Mouse (Mus musculus) adrenal gland, adult 8-10 months (tissue): ENCODE results near the gene Cys1. TPM values are rescaled to one million over a fixed set of nuclear protein-coding genes. Genes with fewer than 3 reads are reported as not detected.
A peak's percentile ranks its signal among the peaks of the same experiment; 100 is the strongest.
"Not testable (repeated sequence)": the region's sequence is repeated elsewhere in the genome, so short reads cannot be mapped to it uniquely, and the experiment has no call there.

ENCODE experiments used
- DNase-seq: peaks from one replicate; pipeline ENCODE4 v3.0.0; 2022
- total RNA-seq, 4 experiments: library from RNA; stranded (reverse); gene quantifications; 2 replicates each; pipeline ENCODE4 v1.2.4; 2022

Gene Cys1
- total RNA-seq, 4 experiments from 2014 or later, result 4.2 to 6.5 (median 6.4) TPM

- DNase-seq, result no peak
These were observed 35.7 kb downstream of the Cys1 start for GRCm38 (mm10) chr12:24645901-24646300.

DNA sequence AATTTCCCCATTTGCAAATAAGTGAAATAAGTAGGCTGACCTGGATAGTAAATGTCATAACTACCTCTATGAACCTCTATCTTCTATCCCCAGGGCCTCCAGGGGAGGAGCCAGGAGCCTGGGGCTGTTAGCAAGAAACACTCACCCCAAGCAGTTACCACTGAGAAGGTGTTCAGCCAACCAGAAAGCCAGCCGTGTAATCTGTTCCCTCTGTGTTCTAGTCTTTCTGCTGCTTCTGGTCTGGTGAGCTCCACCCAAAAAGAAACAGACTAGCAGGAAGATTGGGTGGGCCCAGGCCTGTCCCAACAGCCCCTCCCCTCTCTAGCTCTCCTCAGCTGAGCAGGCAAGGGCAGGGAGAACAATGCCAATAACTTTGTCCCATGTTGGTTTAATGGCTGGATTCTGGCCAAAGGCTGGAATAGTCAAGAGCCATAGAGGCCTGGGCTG is 37.5 kb downstream of the Cys1 start:
- no peak for DNase-seq

DNA sequence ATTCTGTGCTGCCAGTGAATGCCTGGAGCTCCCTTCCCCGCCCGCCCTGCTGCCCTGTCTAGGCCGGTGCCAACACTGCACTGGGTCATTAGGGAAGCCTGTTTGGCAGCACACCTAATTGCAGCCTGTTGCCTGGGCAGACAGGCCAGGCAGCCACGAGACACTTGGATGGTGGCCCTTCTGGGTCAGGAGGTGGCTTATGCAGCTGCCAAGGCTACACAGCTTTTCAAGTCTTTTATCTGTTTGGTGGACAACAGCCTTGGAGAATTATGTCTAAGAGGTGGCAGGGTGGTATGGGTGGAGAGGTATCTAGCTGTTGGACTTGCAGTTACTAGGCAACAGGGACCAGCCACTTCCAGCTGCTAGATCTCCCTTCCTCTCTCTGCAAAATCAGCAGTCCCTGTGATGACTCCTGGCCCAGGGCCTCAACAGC is 39.2 kb downstream of the Cys1 start:
- DNase-seq, result peak; percentile 59

- not testable (repeated sequence) for DNase-seq
These were observed 42.8 kb downstream of the Cys1 start for GRCm38 (mm10) chr12:24638787-24639186.

- DNase-seq, result no peak
These were observed 47.0 kb downstream of the Cys1 start for GRCm38 (mm10) chr12:24634648-24635047.

- DNase-seq, result no peak
These were observed 47.4 kb downstream of the Cys1 start for GRCm38 (mm10) chr12:24634212-24634611.

DNA sequence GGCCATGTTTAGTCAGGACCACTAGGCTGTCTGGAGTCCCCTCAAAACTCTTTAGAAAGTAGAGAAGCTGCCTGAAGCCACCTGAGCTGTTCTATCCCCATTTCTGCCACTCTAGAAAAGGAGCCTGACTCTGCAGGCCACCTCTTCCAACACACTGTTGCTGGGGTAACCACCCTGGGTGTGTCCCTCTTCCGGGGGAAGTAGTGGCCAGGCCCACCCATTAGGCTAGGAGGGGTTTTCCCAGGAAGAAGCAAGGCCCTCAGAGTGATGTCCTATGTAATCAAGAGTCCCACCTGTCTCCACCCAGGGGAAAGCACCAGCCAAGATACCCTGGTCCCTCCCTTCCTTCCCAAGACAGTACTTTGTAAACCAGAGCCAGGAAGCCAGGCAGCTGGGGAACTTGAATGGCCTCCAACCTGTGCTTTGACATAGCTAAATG is 47.8 kb downstream of the Cys1 start:
- no peak for DNase-seq

GRCm38 (mm10) chr12:24632404-24632803 is 49.2 kb downstream of the Cys1 start:
- DNase-seq, result no peak

DNA sequence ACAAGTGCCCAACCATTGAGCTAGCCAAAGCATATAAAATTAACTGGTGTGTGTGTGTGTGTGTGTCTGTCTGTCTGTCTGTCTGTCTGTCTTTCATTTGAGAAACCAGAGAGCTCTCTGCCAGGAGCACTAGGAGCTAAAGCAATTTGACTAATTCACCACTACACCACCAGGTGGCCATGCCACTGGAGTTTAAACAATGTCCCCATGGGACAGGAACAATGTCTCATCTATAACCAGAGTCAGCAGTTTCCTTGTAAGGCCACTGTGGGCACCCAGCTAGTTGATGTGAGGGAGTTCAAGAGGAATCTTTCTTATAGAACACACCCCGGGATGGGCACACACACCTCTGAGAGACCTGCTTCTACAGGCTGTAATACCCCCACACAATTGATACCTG is 51.4 kb downstream of the Cys1 start:
- DNase-seq, result peak; percentile 28

- no peak for DNase-seq
These were observed 54.4 kb downstream of the Cys1 start for GRCm38 (mm10) chr12:24627215-24627614.

DNA sequence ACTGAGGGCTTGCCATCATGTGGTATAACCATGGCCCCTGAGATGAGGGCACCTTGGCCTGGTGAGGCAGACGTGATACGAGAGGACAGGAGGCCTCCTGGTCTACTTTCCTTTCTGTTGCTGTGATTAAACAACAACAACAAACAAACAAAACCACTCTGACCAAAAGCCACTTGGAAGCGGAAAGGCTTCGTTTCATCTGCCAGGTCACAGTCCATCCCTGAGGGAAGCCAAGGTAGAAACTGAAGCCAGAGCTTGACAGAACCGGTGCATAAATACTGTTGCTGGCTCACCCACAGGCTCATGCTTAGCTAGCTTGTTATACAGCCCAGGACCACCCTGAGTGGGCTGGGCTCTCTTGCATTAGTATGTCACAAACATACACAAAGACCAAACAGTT is 55.2 kb downstream of the Cys1 start:
- no peak for DNase-seq

DNA sequence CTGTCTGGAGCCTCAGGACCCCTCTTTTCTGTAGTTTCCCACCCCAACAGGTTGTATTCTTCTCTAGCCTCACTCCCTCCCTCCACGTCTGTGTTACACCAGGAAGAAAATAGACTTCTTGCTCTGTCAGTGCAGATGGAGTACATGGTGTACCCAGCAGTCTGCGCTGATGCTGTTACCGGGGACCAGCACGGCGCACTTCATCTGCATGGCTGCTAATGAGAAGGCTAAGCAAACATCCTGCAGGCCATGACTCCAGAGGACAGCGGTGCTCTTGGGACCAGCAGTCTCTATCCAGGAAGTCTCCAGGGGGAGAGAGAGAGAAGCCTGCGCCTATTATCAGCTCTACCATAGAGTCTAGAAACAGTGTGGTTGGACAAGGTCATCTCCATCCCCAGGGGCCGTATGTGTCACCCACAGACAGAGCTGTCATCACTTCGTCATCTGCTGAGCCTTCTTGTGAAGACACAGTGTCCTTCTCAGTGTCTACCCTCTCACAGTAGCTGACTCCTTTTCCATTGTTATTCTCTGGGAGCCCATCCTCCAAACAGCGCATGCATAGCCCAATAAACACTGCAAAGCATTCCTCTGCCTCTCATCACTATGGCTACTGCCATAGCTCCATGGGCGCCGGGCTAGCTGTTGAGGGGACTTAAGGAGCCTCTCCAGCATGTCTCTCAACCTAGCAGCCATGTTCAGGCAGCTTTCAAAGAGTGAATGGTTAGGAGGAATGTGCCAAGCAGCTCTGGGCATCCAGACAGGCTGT is 57.9 kb downstream of the Cys1 start:
- DNase-seq, result no peak

- no peak for DNase-seq
These were observed 62.2 kb downstream of the Cys1 start for GRCm38 (mm10) chr12:24619436-24619835.

Other genes with a start within 250 kb of the Cys1 start
- 10 to 100 TPM; 13.8 to 25.0 (median 18.4) TPM for gene Taf1b, start 183.5 kb downstream of the Cys1 start, total RNA-seq
- under 1 TPM; 0.46 to 0.73 (median 0.59) TPM for gene Grhl1, start 109.5 kb downstream of the Cys1 start, total RNA-seq
- gene Klf11, start 30.5 kb downstream of the Cys1 start, total RNA-seq, result 10 to 100 TPM; 10.9 to 15.3 (median 13.7) TPM
- 10 to 100 TPM in 1 of 4 experiments, 1 to 10 TPM in 3; 4.9 to 10.4 (median 6.8) TPM for gene Rrm2, start 26.4 kb upstream of the Cys1 start, total RNA-seq
- 10 to 100 TPM; 16.1 to 38.7 (median 28.7) TPM for gene Mboat2, start 149.1 kb upstream of the Cys1 start, total RNA-seq